Mouse (Mus musculus) right cerebral cortex, postnatal 4 days (tissue): Measurements from ENCODE around the gene Rnf138rt1.

Source experiments
- DNase-seq: peaks from one replicate; pipeline ENCODE4 v3.0.0-alpha.2; 2022

The Rnf138rt1 gene

DNA sequence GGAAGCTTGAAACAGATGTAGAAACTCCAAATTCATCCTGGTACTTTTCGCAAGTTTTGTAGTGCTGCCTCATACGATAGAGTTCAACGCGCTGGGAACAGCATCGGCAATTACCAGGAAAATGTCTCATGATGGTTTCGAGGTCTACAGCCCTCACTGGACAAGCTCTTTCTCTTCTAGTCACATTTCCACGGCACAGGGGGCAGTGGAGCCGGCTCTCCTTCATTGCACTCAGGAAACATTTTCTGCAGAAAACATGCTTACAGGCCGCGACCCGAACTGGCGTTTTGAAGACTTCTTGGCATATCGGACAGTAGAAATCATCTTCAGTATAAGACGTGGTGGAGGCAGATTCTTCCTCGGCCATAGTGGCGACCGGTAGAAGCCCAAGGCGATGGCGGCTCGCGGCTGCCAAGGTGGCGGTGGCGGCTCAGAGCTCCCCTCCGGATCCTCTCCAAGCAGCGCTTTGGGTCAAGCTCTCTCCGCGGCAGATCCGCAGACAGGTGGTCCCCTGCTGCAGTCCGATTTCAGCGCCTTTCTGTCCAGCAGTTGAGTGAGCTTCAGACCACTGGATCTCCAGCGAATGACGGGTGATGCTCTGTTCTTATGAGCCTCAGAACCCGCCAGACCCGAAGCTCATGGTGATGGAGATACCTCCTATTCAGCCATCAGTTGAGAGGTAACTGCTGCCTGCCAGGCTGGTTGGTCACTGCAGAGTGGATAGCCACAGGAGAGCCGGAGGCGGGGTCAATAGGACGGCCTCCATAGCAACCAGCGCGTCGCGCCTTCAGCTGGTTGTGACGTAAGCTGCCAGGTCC is at the start of gene Rnf138rt1:
TSS of gene Rnf138rt1 (minus strand) at position 713 of the 818 bp plus-strand sequence.
- peak; percentile 15 for DNase-seq

DNA sequence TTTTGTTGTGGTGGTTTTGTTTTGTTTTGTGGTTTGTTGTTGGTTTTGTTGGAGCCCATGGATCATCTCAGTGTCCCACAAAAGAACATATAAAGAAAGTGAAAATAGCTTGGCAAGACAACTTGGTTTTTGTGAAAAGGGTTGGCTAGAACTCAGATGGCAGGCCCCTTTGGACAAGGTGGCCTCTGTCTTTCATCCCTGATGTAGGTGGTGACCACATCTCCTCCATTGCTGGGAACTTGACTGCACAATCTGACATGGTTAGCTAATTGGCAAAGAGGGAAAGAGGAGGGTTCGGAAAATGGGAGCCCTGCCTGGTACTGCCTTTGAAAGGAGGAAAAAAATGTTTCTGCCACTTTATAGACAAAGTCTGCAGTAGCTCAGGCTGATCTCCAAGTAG is 46.1 kb upstream of the Rnf138rt1 start:
- DNase-seq = no peak

DNA sequence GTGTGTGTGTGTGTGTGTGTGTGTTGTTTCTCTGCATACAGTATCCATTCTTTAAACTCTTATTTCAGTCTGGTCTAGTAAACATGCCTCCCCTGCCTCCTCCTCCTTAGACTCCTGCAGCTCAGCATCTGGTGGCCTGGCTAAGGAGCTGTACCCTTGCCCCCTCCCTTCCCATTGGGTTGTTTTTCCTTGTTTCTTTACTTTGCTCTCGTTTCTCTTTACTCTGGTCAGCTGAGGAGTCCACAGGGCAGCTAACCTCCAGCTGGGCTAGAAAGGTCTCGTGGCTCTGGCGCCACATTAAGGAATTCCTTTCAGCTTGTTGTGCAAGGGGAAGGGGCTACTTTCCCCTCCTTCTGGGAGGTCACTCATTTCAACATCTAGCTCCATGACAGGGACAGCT is 5.2 kb upstream of the Rnf138rt1 start:
- no peak for DNase-seq

DNA sequence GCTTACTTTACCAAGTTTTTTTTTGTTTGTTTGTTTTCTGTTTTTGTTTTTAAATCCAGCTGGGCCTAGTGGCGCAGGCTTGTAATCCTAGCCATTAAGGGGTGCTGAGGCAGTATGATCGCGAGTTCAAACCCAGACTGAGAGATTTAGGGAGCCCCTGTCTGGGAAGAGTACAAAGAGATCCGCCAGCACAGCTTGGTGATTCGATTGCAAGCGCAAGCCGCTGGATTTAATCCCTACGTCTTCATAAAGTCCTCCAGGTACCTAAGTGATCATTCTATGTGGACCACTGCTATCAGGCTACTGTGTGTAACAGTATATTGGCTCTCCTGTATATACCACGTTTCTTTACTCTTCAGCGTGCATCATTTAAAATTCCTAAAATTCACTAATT is 303 bp upstream of the Rnf138rt1 start:
- DNase-seq = no peak

DNA sequence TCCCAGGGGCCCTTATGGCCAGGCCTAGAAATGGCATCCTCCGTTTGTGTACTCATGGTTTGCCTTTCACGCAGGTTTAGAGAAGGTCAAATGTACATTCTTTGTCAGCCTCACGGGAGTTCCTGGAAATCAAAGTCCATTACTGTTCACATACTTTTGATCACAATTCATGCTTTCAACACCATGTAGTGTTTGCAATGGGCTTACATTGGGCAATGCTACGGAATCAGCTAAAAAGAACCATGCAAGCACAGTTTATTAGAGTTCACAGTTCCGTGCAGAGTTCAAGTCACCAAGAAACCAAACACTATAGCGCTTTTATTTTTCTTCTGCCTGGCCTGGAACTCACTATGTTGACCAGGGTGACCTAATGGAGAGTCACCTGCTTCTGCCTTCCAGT is 15.1 kb downstream of the Rnf138rt1 start:
- DNase-seq = no peak

DNA sequence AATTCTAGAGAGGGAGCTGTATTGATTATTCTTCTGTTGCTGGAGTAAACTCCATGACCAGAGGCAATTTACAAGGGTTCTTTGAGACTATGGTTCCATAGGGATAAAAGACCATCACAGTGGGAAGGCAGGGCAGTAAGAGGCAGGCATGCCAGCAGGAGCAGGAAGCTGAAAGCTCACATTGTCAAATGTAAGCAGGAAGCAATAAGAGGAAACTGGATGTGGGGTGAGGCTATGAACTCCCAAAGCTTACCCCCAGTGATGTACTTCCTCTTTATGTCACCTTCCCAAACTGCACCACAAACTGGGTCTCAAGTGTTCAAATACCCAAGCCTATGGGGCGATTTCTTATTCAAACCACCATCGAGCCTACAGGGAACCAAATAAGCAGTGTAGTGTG is 17.2 kb downstream of the Rnf138rt1 start:
- no peak for DNase-seq

DNA sequence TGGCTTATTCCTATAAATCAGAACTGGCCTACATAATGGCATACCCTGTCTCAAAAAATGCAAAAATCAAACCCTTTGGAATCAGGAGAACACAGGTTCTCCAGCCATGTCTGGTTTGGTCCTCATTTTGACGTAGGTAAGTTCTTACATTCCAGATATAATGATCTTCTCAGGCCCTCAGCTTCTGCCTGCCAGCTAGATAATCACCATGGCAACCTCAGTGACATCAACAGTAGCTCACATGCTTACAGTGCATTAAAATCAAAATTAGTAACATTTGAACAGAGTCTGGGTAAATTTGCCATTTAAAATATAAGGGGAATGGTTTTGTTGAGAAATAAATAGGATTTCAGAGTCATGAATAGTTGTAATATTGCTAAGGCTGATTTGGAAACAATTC is 22.2 kb downstream of the Rnf138rt1 start:
- DNase-seq = no peak

DNA sequence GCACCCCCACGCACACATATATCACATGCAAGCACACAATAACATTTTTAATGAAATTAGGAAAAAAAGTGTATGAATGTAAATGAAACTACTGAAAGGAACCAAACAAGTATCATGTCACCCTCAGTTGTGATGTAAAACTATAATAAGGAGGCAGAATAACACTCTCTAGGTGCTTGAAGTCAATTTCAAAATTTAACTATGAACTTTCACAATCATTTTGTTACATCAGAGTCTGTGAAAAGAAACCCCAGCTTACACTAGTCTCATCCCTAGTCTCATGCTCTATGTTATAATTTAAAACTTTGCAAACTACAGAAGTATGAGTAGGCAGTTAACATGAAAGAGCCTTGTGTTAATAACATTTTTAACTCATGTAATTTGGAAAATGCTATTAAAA is 27.0 kb downstream of the Rnf138rt1 start:
- DNase-seq = no peak

DNA sequence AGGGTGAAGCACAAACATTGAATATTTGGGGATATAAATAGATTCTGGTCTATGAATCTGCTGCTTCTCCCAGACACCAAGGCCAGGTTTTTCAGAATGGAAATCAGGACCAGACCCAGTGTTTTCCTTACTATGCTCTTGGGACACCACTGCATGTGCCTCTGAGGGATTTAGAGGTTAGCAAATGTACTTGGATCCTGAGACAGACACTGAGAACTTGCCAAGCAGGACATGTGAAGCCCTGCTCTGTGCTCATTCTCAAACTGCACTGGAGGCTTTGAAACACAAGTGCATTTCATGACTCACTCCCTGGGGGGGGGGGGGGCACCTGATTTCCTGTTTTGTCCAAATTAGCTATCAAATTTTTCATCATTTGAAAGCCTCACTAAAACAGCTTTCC is 37.5 kb downstream of the Rnf138rt1 start:
- DNase-seq = no peak

DNA sequence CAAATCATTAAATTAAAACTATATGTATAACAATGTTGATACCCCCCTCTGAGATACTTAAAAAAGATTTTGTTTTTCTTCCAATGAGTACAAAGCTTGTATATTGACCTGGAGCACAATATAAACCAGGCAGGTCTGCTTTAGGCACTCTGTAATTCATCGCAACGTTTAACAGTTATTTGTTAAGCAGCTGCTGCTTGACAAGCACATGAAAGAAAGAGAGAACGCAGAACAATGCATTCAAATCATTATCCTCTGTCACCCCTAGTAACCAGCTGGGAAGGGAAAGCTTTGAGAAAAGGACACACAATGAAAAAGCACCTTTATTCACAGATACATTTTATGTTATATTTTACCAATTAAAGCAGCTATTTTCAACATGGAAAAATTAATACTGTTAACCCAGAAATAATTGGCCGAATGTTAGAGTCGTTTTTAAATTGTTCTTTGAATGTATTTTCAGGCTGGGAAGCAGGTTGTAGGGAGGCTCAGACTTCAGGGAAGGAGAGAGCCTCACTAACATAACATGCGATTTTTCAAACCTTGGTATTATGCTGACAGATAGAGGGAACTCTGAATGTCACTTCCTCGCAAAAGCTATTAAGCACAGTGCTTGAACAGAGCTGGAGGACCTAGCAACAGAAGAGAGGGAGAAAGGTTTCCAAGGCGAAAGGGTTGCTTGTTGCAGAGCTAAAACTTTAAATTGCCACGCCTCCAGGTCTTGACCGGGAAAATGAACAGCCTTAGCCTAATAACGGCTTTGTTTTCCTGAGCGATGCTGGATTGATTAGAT is 38.1 kb downstream of the Rnf138rt1 start:
- DNase-seq = no peak

DNA sequence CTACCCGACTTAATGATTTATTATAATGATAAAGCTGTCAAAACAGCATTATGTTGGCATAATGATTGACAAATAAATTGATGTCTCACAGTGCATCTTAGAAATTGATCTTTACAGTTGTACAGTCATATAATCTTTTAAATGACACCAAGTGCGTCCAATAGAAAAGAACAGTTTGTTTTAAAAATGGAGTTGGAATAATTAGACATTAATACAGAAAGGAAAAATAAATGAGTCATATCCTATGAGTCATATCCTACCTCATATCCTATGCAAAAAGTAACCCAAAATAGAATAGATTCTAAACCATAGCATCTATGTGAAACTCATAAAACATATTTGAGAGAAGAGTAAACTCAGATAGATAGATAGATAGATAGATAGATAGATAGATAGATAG is 40.5 kb downstream of the Rnf138rt1 start:
- no peak for DNase-seq
